Mouse (Mus musculus) urinary bladder, adult 2 months (tissue): ENCODE results near the gene Gpr35. TPM values are rescaled to one million over a fixed set of nuclear protein-coding genes. Genes with fewer than 3 reads are reported as not detected.

ENCODE experiments used
- polyA plus RNA-seq: library from polyadenylated mRNA; depleted of rRNA; stranded (reverse); fragments of >200 nt; gene quantifications from 2 replicates; pipeline ENCODE4 v1.2.3, GENCODE M21; 2012; rRNA removed

Gene Gpr35
- polyA plus RNA-seq, 1 experiment: 0.78 TPM

Other genes starting within 250 kb of the Gpr35 start
- gene Gpc1, start 119.2 kb upstream of the Gpr35 start, polyA plus RNA-seq: 14.0 and 18.3 TPM in 2 replicates
- 0.36 and 0.71 TPM in 2 replicates for gene Ankmy1, start 48.0 kb upstream of the Gpr35 start, polyA plus RNA-seq
- 14.1 and 15.2 TPM in 2 replicates for gene Dusp28, start 43.9 kb upstream of the Gpr35 start, polyA plus RNA-seq
- 37.4 and 59.3 TPM in 2 replicates for gene Rnpepl1, start 40.1 kb upstream of the Gpr35 start, polyA plus RNA-seq
- gene Capn10, start 16.5 kb upstream of the Gpr35 start, polyA plus RNA-seq: 16.0 and 20.4 TPM in 2 replicates
- gene Aqp12, start 55.5 kb downstream of the Gpr35 start, polyA plus RNA-seq: not detected in 2 replicates
- gene Kif1a, start 151.1 kb downstream of the Gpr35 start, polyA plus RNA-seq: 3.3 and 5.0 TPM in 2 replicates
- gene Agxt, start 184.4 kb downstream of the Gpr35 start, polyA plus RNA-seq: not detected in 2 replicates
- 0.03 and 0.07 TPM in 2 replicates for gene 2310007B03Rik, start 210.1 kb downstream of the Gpr35 start, polyA plus RNA-seq
- gene Crocc2, start 217.9 kb downstream of the Gpr35 start, polyA plus RNA-seq: 0.09 and 0.10 TPM in 2 replicates